Mouse (Mus musculus) ovary, postnatal 14 days (tissue): ENCODE results near the gene Cav1.

Experiments
- DNase-seq: peaks from one replicate; pipeline ENCODE4 v3.0.0; 2022; ENCODE audit warnings: low spot score

The Cav1 gene

DNA sequence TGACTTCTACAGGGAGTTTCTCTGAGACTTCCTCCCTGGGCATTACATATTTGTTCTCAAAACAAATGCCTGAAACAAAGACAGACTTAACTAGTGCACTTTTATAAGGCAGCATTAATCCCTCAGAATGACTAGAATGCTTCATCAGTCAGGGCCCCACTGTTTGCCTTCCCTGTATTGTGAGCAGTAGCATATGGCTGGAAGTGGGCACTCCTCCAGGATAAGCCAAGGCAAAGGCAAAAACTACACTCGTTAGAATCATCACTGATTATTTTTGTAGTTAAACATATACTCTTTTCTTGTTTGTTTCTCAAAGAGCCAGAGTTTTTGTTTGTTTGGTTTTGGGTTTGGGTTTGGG lies 11.0 kb downstream of the Cav1 start:
- DNase-seq: no peak

DNA sequence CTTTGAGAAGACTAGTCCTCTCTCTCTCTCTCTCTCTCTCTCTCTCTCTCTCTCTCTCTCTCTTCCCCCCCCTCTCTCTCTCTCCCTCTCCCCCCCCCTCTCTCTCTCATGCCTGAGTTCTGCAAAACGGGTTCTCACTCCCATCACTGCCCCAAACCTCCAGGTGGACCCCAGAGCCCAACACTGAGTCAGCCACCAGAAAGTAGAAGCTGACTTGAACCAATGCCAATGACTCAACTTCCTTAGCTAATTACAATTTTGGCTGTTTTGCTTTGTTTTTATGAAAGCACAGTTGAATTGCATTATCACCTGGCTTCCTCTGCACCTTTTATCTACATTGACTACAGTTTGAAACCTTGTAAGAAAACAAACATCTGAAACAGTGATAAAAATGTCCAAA lies 11.8 kb downstream of the Cav1 start:
- DNase-seq: no peak

DNA sequence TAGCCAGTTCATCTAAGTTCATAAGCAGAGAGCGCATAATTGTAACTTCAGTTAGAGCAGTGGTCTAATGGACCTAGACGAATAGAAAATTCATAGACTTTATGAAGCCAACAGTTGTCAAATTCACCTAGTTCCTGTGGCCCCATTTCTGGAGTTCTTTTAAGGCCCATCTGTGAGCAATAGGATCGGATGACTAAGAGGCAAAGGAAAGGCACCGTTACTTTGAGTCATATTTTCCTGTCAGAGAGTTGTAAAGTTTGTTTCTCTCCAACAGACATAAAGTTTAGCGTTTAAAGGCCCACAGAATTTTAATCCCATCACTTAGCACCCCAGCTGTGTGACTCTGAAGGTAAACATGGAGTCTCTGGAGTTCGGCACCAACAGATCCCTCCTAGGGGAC lies 15.8 kb downstream of the Cav1 start:
- no peak for DNase-seq

DNA sequence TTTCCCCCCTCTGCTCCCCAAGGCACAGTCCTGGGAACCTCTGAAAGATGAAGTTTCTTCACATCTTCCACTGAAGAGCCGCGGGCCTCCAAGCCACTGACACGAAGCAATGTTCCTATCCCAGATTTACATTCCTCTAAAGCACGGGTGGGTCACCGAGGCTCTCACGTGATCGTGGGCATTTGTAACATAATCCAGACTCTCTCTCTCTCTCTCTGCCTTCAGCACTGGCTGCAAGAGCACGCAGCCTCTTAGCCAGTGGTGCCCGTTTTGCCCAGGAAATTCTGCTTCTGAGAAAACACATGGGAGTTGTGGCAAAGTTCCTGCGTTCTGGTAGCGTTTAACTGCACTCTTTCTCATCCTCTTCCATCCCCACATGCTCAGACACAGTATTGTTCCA lies 21.1 kb downstream of the Cav1 start:
- no peak for DNase-seq

DNA sequence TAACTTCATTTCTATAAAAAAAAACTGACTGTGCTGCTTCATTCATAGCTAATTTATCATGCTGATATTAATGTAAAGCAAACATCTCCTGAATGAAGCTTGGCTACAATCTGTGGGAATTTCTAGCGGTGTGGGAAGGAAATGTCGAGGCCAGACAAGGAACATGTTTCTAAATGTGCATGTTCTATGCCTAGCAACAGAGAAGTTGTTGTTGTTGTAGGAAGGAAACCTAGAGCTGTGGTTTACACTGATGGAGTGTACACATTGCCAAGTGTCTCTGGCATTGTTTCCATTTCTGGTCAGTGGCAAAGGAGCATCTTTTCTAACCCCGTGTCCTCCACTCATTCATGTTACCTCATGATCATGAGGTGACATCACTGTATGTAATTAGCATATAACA lies 23.7 kb downstream of the Cav1 start:
- no peak for DNase-seq

DNA sequence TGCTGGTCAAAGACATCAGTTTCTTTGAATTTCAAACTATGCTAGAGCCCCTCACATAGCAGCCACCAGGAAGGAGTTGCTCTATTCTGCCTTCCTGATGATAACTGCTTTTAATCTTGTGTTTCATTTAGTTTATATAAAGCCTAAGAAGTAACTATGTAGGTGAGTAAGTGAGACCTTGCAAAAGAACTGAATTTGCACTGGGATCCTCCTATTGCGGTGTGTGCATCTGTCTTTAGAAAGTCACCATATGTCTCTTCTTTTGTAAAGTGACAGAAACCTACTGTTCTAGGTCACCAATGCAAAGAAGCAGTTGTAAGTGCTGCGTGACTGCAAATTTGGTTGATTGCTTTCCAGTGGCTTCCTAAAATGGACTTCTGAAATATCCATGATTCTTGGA lies 31.6 kb downstream of the Cav1 start:
- DNase-seq: no peak

DNA sequence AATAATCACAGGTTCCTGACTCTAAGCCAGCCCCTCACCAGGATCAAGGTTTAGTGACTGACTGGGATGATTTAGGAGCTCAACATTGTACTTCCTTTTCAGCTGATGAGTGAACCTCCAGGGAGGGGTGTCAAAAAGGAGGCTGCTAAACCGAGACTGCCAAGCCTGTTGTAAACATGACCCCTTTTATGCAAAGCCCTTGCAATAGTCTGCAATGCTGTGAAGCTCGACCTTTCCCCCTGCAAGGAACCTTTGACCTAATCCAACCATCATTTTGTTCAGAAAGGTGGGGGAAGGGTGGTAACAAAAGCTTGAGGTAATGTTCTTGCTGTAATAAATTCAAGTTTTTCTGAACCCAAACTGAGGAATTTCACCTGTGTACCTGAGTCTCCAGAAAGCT lies 34.3 kb downstream of the Cav1 start:
- no peak for DNase-seq

DNA sequence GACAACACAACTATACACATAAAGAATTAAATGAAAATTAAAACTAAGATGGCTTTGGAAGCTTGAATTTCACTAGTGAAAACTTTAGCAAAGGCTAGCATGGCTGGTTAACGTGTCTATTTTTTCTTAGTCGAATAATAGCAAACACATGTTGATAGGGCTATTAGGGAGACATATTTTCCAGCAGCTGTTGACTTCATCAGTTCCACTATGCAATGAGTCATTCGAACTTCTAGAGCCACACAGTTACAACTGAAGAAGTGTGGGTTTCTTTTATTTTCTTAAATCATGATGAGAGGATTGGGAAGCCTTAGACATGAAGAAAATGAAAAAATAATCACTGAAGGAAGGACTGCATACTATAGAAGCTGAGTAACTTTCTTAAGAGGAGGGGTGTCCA lies 41.9 kb downstream of the Cav1 start:
- DNase-seq: no peak

DNA sequence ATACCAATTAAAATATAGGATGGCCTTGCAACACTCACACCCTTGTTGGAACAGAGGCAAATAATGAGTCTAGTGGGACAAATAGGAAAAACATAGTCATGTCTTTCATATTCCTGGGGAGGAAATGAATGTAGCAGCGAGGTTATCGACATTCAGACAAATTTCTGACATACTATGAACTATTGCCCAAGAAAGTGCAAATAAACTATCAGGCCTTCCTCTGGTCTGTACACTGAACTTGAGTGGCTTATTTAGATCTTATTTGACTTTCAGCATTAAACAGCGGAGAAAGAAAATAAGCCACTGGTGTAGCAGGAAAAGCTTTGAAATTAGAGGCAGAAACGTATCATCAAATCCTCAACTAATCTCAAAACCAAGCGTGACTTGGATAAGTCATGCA lies 44.7 kb downstream of the Cav1 start:
- DNase-seq: no peak

DNA sequence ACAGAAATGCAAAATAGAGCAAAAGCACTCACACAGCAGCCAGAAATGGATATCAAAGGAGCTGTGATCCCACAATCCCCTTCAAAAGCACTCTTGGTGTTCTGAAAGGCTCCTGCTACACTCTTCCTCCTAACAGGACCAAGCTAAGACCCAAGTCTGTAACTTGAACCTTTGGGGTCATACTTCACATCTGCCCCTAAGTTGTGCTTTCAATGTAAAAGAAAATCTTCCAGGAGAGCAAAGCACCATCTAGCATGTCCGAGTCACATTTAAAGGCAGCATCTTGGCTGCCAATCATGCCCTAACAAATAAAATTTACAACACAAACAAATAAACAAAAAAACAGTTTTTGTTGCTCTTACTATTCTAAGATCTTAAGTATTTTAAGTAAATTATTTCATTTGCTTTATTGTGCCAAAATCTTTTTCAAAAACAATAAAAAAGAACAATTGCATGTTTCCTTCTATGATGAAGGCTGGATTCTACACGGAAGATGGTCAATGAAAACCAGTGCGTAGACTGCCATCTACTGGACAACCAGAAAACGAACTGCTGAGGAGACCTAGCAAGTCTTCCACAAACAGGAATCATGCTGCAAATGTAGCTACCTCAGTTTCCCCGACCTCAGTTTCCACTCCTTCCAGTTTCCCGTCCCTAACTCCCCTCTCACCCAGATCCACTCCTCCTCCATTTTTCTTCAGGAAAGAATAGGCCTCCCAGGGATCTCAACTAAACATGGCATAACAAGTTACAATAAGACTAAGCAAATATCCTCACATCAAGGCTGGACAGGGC lies 53.0 kb downstream of the Cav1 start:
- peak; percentile 23 for DNase-seq

DNA sequence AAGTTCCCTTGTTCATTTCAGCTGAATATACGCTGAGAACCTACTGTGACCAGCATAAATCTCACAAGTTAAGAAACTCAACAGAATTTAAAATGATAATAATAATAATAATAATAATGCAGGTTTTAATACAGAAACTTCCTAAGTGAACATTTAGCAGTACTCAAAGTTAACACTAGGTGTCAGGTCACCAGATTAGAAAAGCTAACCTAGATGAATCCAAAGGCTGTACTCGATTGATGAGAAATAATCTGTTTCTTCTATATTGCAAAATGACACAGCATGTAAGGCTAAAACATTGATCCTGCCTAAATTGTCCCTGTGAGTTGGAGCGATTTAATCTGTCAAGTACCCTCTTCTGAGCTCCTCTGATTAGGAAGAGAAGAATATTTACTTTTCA lies 56.6 kb downstream of the Cav1 start:
- no peak for DNase-seq

DNA sequence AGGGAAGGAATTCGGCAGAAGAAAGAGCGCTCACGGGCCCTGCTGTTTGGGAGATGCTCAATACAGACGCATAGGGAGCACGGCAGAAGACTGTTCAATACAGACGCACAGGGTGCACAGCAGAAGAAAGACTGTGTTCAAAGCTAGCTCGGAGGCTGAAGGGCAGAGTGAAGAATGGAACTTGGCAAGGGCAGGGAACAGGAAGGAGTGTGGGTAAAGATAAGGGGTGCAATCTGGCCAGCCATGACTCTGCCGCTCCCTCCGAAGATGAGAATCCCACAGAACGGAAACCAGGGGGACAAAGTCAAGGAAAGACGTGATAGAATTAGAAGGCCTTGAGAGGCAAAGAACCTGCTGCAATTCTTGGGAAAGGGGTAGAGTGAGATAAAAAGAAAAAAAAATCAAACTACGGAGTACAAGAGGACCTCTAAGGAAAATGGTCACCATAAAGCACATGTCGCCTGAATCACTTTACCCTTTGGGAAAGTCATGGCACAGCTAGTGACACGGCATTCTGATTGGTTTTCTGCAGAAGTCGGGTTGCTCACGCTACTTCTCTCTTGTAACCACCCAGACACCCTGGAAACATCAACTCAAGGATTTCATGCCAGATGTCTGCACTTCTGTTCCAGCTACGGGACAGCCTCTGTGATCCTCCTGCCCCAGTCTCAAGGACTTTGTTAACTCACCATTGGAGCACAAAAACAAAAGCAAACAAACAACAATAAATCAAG lies 57.5 kb downstream of the Cav1 start:
- DNase-seq: no peak

DNA sequence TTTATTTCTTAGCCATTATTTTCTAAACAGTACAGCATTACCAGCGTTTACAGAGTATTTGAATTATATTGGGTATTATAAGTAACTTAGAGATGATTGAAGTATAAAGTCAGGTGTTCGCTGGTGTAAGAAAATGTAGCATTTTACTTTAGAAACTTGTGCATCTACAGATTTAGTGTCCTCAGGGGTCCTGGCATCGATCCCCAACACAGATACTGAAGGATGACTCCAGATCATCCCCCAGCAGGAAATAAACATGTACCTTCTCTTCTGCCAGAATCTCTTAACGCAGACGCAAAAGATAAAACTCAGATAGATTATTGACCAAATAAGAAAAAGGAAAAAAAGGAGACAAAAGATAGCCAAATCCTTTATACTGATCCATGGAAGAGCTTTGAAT lies 68.2 kb downstream of the Cav1 start:
- DNase-seq: no peak

DNA sequence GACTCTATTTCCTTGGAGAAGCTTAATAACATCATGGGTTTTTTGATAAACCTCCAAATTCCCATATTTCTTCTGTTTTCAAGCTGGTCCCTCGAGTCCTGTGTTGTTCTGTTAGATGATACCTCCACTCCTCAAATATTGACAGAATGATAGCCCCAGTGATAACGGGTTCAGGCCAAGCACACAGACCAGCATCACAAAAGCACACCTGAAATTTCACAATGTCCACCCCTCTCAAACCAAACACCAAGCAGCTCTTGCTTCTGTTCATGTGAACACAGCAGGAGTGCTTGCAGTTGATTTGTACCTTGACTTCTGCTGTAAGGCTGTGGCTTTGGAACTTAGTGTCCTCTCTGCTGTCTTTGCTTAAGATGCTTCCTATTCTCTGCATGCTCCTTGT lies 71.2 kb downstream of the Cav1 start:
- DNase-seq: no peak

DNA sequence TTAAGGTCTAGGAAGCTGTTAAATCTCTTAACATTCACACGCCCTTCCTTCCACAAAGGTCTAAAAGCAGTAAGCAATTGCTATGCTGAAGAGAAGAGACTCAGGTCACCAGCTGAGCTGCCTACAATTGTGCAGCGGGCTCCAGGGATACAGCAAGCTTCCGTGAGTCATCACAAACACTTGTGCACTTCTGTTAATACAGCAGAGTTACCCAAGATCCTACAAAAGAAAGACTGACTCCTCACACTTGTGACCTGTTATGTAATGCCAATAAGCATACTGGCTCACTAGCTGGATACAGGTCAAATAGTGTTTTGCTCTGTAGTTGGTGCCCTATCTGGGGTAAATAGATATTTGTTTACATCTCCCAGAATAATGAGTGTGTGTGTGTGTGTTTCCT lies 74.0 kb downstream of the Cav1 start:
- DNase-seq: no peak

DNA sequence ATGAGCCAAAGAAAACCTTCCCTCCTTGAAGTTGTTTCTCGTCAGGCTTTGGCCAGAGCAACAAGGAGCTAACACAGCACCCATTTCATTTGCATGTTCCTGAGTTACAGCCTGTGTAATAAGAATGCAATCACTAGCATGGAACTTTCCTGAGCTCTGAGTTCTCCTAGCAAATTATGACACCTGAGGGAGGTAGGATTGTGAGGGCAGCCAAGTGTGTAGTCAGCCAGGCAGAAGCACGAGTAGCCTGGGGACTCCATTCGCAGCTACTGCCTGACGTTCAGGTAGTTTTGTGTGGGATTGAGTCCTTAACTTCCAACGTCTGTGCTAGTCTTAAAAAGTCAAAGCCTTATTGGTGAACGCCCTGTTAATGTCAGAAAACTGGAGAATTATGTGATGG lies 75.6 kb downstream of the Cav1 start:
- no peak for DNase-seq

DNA sequence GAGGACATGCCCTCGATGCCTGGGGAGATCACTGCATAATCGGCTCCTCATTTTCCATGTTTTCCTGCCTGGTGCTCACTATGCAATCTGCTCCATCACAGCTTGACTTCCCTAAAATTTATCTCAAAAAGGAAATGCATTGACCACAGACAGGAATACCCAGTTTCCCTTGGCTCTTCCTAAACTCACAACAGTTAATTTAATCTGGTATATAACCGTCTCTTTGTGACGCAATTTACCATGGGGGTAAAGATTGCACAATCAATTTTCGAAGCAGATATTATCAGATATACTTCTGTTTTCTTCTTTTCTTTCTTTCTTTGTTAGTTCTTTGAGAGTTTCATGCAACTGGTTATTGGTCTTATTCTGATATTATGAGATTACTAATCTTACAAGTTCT lies 79.4 kb downstream of the Cav1 start:
- no peak for DNase-seq

DNA sequence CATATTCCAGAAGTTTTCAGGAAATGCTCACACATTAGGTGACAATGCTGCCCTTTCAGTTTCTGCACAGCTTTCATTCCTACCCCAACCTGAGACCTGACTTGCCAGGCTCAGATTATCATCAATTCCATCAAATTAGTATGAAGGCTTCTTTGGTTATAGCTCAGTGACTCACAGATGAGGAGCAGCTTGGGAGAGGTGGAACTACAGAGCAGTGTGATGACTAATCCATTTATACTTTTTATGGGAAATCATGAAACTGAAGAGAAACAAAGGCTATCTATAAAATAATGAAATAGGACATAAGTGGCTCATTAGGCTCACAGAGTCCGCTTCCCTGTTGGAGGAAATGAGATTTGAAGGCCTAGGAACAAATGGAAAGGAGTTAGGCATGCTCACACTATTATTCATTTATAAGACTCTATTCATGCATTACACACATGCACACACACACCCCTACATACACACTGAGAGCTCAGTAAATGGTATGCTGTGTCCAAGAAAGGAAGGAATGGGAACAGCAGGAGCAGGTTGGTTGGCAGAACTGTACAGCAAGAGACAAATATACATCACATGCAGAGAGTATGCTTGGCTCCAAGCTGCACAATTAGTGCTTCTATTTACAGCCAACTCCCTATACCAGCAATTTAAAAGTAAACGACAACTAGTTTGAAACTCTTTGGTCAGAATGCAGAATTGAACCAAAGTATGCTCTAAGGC lies 82.0 kb downstream of the Cav1 start:
- no peak for DNase-seq
